Mouse (Mus musculus): Measurements from ENCODE around the gene Uqcc1. TPM values are rescaled to one million over a fixed set of nuclear protein-coding genes. Genes with fewer than 3 reads are reported as not detected.
"Not testable (repeated sequence)": the region's sequence is repeated elsewhere in the genome, so short reads cannot be mapped to it uniquely, and the experiment has no call there.

Uqcc1 gene
- total RNA-seq, 1 experiment from 2014 or later, result 141 TPM

DNA sequence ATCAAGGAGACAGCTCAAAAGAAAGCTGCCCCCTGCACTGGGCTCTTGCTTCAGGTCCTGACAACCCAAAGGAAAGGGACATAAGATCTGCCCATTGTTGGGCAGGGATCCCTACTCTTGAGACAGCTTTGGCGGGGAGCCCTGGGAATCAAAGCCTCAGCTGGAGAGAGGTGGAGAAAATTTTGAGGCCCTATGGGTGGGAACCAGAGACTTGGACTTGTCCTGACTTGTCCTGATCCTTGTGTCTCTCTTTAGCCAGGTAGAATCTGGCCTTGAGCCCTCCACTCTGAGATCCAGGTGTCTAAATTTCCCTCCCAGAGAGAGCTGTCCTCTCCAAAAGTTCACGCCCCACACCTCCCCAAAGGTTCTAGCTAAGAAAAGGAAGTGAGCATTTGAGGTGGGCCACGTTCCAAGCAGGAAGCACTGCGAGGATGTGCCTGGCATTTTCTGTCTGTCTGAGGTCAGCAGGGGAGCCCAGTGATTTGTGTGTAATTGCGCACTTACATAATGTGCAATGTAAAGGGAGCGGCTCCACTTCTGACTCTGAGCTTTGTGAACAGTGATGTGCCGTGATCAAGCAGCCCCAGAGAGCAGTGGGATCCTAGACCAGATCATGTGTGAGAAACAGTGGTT, 9.9 kb upstream of the Uqcc1 start:
- peak; percentile 23 for DNase-seq

DNA sequence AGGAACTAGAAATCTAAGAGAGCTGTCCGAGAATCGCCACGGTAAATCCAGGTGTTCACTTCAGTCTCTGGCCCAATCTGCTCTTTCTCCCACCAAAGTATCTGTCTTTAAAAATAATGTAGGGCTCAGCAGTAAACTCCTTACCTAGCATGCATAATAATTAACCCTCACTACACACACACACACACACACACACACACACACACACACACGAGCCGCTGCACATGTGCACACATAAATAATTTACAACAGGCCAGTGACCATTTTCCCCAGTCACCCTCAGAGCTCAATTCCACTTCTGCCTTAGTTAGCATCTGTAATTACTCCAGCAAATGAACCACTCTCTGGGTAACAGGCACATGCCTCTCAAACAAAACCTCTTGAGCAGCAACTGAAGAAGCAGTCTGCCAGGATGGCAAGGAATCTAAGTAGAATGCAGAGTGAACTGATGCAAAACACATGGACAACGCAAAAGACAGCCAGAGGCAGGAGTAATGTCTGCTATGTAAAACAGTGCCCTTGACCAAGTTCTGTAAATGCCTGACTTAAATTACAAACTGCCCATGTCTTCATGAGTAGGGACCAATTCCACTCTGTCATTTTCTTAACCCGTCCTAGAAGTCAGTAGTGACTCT, 1.3 kb downstream of the Uqcc1 start:
- DNase-seq, result no peak

DNA sequence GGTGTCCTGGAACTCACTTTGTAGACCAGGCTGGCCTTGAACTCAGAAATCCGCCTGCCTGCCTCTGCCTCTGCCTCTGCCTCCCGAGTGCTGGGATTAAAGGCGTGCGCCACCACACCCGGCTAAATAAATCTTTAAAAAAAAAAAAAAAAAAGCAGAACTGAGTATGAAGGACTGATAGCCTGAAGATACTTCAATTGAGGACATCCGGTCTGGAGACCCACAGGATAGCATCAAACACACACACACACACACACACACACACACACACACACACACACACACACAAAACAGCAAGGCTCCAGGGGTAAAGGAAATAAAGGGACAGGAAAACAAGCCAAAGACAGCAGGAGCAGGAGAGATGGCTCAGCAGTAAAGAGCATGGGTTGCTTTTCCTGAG, 4.9 kb downstream of the Uqcc1 start:
- DNase-seq, result not testable (repeated sequence)

DNA sequence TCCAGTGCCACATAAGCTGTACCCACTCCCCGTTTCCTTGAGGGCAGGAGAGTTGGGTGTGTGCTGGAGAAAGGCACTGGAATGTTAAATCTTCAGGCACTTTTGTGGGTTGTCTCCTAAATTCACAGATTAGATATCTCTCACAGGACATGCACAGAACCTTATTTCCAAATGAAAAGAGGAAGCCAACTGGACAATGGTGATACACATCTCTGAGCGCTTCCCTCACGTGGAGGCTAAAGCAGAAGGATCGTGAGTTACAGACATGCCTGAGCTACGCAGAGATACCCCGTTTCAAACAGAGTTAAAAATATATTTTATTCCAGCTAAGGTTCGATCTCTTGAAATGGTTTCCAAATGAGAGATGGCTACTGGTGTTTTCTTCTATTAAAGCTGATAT, 7.0 kb downstream of the Uqcc1 start:
- DNase-seq, result no peak

DNA sequence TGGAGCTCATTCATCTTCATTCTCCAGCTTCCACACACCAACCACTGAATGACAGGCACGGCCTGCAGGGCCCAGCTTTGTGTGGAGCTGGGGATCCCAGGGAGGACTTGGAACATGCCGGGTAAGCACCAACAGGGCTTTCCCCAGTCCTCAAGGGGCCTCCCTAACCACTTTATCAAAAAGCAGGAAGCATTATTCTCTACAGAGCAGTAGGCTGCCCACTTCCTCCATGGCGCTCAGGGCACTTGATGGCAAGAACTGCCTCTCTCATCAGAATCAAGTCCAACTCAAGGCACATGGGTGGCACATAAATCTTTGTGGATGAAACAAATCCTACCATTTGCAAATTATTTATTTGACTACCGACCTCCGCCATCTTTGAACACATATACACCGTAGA, 15.4 kb downstream of the Uqcc1 start:
- no peak for DNase-seq

DNA sequence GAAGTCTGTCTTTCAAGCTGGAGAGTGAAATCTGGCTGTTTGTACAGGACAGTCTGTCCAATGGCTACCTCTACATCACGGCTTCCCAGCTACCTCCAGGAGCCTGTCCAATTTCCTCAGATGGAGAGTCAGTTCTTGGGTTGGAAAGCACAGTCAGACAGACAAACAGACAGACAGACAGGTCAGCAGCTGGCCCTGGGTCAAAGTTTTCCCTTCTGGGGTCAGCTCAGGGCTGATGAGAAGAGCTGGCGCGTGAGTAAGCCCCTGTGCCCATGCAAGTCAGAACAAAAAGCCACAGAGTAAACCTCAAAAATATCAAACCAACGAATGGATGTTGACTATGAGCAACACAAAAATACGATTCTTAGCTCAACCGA, 26.5 kb downstream of the Uqcc1 start:
- DNase-seq, result no peak

DNA sequence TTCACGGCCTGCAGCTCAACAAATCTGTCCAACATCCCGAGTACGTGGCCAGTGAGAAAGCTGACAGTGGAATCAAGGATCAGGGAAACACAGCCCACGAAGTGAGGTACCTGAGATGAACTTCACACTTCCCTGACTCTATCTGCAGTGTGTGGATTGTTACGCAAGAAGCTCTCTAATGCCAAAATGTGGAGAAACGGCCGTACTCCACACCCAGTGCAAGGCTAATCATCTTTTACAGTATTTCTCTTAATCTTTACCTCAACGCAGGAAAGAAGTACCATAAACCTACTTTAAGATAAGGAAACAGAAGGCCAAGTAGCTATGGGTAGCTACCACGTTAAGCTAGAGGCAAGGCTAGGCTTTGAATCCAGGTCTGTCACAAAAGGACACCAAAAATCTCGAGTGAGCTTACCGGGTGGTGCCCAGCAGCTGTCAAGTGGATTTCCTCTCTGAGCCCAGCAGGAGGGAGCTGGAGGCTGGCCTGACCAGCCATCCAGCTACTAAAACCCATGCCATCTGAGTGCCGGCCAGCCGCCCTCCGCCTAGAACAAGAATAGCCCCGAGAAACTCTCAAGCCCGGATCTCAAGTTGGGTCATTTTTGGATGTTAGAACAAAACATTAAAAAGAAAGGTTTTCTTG, 27.0 kb downstream of the Uqcc1 start:
- DNase-seq, result no peak

DNA sequence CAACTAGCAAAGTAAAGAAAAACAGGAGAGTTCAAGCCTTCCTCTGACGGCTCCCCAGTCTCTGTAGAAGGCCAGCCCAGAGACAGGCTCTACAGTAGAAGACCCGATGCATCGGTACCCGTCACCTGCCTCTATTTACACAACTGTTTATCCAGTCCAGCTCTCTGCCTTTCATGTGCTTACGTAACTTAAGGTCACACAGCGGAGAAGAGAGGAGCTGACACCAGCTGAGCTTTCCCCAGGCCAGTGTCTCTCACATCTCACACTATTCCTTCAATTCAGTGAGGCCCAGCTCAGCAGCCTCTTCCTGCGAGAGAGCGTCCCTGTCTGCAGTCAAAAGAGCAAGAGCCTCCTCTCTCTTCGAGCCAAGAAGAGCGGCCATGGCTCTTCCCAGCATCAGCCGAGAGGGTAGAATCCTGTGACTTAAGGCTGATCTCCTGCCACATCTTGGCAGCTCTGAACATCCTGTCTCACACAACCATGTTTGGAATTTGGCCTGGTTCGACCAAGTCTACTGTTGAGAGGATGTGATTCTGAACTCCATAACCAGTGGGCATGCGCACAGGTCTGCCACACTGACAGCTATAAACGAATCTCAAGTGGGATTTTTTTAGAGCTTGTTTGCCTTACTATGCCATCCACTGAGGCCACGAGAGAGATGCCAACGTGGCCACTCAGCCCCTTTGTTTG, 34.9 kb downstream of the Uqcc1 start:
- no peak for DNase-seq

DNA sequence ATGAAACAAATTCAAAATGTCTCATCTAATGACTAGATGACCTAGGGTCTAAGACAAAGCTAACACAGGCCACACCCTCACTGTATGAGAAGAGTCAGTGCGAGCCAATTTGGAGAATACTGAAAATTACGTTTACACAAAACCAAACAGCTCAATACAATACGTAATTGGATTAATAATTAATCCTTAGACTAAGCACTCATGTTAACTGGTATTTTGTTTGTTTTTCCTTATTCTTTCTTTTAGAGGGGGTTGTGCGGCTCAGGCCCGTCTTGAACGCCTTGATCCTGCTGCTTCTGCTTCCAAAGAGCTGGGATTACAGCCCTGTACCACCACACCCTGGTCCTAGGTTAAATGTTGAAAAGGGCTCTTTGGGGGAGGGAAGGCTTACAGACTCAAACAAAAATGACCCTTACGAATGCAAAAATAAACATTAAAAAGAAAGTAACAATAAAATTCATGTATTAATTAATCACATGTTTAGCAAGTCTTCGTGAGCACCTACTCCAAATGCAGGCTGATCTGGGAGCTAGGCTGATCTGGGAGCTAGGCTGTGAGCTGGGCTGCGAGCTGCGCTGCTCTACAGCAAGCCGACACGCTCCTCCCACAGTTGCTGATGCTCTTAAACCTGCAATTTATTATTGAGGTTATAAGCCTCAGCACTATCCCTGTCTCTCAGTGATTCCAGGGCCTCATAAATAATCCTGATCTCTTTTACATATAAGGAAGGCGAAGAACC, 35.6 kb downstream of the Uqcc1 start:
- DNase-seq, result no peak

DNA sequence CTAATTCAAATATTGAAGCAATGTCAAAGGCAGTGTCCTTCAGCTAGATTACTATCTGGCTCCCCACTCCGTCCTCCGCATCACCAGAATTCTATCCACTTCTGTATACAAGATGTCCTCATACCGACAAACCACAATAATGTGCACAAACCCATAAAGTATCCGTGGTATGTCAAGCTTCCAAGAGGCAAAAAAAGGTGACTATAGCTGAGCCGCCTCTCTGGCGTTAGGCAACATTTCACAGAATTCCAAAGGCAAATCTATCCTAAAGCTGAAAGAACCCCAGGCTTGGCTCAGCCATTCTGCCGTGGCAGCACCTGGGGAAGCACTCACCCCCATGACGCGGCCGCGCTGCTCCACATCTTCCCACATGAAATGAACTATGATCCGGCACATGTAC, 43.3 kb downstream of the Uqcc1 start:
- no peak for DNase-seq

DNA sequence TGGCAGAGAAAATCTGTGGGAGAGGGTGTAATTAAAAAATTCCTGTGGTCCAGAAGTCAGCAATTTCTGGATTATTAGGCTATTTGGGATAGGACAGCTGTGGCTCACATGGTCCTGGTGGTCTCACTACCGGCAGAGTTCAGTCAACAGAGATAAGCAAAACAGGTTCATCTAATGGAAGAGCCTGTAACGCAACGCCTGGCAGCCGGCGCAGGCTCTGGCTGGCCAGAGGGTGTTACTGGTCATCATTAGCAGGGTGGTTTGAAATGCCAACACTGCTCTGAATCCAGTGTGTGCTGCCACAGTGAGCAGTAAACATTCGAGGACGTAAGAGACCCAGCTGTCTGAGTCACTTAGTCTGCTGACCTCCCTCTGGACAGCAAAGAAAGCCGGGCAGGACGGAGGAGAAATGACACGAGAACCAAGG, 44.8 kb downstream of the Uqcc1 start:
- peak; percentile 43 for DNase-seq

DNA sequence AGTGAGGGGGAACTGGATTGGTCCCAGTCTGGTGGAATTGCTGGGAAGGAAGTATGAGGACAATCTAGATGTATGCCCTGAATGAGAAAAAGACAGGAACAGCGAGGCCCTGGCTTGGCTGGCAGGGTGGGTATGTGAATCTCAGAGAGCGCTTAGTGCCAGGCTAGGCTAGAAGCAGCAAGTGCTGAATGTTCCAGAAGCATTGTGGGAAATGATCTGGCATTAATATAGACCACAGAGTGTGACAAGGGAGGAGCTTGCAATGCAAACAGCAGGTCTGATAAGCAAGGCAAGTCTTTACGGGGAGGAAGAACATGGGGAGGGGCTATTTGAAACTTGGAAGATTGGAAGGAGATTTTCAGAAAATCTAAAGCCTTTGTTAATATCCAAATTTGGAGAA, 48.0 kb downstream of the Uqcc1 start:
- DNase-seq, result no peak

DNA sequence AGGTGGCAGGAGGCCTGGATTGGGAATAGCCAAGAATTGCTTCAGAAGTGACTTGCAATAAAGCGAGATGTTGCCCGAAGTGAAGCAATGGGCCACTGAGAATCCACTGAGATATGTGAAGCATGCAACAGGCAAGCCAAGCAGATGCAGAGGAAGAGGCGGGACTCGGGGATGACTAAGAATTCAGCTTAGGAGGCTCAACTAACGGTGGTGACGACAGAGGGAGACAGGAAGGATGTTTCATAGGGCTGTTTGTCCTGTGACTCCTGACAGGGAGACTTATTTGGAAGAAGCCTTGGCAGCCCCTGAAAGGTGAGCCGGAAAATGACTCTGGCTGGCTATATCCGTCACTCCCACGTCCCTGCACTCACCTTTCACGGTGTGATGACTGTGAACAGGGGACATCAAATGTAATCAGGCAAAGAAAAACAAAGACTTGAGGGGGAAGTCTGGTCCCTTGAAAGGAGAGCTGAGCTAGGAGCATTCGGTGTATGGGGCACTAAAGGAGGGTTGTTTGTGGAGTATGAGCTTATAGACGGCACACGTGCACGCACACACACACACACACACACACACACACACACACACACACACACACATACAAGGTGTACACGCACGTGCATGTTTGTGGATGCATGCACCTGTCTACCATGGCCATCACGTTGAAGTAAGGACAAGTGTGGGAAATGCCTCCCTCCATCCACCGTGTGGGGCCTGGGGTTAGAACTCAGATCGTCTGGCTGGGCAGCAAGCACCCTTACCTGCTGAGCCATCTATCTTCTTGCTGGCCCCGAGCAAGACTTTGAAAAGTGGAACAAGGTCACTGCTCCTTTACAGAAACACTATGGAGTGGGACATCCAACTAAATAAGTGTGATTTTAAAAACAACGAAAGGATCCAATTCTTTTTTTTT, 50.9 kb downstream of the Uqcc1 start:
- DNase-seq, result peak; percentile 76

DNA sequence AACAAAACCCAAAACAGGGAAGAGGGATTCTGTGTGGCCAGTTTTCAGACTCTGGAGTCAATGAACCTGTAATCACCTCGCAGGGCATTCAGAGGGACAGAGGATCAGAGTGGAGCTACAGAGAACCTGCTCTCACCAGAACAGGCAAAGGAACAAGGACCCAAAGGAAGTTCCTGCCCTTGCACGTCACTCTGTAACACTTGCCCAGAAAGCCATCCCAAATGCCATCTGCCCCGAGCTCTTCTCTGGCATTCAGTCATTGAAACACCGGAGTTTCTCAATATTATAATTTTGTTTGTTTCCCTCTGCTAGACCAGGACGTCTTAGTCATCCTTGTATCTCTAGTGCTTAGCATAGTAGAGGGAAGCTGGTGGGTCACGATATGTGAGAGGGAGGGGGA, 56.5 kb downstream of the Uqcc1 start:
- DNase-seq, result no peak

DNA sequence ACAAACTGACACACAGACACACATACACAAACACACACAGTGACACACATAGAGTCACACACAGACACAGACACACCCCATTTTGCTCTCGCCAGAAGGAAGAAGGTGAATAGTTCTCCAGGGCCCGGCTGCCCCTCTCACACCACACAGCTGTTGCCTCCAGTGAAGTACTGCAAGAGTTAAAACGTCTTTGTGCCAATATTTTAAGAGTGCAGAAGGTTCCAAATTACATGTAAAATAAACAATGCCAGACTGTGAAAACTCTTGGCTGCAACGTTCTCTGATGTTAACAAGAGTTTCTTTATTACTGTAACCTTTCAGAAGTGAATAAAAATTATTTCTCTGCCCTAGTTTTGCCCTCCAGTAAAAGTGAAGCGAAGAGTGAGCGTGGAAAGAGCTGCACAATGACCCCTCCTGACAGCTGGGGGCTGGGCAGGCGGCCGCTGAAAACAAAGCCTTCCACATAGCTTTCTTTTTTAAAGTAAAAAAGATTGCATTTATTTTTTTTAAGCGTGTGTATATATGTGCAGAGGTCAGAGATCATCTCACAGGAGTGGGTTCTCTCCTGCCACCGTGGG, 57.1 kb downstream of the Uqcc1 start:
- DNase-seq, result no peak

DNA sequence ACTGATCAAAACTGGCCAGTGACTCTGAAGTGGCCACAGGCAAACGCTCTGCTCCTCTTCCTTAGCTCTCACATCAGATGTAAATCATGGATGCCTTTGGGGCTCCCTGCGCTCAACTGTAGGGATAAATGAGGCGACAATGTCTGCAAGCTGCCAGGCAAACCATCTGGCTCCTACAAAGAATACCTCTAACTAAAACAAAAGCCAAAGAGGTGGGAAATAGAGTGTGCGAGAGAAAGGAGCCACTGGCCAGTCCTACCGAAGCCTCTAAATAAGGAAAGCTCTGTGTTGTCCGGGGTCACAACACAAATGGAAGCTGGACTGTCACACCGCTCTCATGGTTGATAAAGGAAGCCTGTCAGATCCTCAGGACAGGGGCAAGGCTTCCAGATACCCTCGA, 57.6 kb downstream of the Uqcc1 start:
- no peak for DNase-seq

DNA sequence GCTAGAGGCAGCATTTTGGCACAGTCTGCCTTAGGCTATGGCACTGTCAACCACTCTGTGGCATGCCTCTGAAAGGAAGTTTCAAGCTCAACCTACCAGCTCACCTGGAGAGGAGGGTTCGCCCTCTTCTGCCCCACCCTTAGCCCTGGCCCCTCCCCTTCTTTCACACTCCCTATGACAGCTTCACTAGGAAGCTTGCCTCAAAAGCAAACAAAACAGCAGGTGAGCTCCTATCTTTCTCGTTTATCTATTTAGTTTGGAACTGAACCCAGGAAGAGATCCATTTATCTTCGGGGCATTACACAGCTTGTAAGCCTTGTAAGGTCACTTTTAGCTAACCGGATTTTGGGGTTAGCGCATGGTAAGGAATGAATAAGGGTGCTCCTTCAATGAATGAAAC, 60.3 kb downstream of the Uqcc1 start:
- no peak for DNase-seq

DNA sequence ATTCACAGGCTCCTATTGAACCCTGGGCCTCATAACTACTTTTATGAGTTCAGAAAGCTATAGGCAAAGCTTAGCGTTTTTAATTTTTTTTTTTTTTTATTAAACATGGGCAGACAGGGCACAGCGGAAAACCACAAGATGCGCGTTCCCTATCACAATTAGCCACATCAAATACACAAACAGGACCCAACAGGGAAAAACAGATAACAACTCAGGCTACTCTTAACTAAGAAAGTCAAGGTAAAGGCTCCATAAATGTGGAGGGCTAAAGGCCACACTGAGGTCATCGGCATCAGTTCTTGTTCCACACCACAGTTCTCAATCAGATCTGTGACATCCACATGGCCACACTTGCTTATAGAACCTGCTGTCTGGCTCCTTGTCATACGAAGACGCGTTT, 61.8 kb downstream of the Uqcc1 start:
- DNase-seq, result no peak

DNA sequence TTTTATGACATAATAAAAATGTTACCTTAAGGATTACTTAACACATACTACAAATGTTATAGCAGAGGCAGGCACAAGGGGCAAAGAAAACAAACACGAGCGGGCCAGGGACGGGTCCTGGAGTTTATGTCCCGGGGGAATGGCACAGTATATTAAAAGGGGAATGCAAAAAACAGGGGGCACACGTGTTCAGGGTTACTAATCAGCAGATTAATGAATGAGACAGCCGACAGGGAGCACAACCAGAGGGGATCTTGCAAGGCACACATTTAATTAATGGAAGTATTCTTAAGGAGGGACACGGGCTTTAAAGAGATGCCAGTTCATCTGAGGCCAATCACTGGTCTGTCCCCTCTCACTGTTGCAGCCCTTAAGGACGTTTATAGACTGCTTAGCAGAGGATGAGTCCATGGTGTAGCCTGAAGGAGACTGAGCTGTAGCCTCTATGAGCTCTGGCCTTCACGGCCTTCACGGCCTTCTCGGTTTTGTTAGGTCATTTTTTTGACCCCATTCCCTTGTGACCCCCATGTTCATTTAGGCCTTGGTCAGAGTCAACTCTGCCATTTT, 66.7 kb downstream of the Uqcc1 start:
- no peak for DNase-seq

DNA sequence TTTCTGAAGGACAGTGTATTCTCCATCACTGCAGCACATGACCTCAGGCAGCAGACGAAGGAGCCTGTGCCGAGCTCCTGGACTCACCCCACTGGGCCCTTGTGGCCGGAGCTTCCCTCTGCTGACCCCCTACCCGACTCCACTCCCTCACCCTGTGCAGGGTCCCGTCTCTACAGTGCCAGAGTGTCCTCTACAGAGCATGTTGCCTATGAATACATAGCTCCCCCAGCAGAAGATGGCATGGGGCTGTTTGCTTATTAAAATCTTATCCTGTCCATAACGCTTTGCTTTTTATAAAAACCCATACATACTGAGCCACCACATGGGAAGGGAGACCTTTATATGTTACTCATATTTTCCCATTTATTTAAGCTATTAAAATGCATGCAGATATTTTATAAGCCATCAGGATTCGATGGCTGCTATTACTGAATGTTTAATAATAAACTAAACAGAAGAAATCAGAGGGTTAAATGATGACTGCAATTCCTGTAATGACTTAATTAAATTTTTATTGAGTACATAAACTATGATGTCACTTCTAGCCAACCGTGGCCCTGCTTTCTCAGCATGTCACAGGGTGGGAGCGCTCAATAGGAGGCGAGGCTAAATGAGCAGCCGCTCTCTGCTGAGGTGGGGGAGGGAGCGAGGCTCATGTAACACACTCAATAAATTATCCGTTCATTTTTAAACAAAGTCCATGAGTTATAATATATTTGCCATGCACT, 67.4 kb downstream of the Uqcc1 start:
- DNase-seq, result no peak
